Mouse (Mus musculus): ENCODE data around the gene Aldh4a1.

The Aldh4a1 gene

DNA sequence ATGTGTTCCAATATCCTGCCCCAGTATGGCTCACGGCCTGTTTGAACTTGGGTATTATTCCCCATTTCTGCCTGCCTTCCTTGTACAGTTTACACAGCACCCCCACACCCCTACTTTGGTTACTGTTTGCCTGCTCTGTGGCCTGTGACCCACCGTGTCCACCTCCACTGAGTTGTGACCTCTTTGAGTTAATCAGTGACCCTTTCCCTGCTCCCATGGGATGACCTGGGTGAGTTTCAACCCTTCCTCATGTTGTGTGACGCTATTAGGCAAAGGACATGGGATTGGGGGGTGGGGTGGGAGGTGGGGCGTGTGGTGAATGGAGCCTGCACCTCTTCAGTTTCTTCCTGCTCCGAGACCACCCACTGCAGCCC is 1.4 kb downstream of the Aldh4a1 start:
- no peak for DNase-seq

DNA sequence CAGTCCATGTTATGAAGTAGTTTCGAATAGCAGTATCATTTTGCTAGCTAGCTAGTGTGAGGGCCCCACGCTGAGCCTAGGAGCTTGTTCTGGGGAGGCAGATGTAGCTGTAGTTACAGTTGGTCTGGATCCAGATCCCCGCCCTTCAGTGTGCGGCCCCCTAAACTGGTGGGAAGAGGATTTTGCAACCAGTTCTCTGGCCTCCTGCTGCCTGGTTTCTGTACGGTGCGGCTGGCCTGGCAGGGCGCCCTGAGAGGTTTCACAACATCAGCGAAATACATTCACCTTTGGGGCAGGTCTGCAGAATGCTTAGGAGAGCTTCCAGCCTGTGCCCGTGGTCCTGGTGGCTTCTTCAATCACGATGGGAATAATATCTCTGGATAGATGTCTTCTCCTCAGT is 2.0 kb downstream of the Aldh4a1 start:
- no peak for DNase-seq

DNA sequence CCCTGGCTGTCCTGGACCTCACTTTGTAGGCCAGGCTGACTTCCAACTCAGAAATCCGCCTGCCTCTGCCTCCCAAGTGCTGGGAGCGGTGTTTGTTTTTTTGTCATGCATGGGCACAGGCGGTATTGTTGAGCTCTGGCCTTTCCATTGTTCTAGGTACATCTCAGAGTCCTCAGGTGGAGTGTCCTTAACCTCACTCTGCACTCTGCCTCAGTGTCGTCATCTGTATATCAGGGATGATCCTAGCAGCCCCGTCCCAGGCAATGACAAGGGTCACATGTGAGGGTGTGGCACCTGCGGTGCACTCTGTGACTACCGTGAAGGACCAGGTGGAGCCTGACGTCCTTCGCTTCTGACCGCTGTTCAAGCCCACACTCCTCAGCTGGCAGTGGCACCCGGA is 4.7 kb downstream of the Aldh4a1 start:
- DNase-seq, result no peak

DNA sequence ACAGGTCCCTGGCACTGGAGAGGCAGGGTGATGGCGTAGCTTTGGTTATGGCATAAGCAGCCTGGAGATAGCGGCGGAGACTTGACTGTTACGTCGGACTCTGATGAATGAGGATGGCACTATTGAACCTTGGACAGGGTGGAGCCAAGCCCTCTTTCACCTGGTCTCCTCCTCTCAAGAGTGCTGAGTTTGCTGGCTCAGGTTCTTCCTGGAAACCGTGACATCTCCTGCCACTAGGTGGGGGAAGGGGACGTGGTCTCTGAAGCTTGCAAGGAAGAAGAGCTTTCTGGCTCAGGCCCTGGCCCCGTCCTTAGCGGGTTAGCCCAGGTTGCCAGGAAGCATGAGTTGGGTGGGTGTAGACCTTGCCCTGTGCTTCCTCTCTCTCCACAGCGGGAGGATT is 7.5 kb downstream of the Aldh4a1 start:
- no peak for DNase-seq

DNA sequence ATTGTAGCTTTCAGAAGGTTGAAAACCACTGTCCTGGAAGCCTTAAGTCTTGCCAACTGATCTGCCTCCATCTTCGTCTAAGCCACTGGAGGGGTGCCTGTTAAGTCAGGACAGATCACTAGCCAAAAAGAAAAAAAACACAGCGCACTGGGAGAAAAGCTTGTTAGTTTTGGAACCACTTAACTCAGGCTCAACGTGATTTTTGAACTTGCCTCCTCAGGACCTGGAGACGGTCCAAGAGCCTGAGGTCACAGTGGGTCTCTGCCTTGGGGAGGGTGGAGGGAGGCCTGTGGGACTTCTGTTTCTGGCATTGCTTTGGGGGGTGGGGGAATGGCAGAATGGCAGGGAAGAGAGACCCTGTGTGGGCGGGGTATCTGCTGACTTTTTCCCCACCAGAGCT is 8.5 kb downstream of the Aldh4a1 start:
- no peak for DNase-seq

DNA sequence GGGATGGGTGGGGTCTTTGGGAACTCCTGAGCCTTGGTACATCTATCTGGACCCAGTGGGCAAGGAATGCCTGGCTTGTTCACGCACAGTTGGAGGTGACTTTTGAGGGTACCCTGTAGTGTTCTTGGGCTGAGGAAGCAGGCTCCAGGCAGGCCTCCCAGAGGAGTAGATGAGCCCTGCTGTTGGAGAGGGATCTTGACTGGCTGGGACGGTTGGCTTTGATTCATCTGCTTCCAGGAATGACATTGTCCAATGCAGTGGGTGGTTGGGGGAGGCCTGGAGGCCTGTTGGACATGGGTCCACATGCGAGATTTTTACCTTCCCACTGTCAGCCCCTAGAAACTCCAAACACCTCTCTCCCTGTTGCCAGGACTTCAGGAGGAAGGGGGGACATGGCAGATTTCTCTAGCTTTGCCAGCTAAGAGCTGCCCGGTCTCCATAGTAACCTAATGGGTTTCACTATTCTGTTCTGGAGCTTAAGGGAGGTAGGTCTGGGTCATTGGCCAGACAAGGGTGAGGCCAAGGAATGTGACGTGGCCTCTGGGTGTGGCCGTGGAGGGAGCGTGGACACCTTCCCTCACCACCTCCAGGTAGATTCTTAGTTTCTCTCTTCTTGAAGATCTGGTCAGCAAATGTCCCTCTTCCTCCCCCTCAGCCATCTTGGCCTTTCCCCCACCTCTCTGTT is 9.0 kb downstream of the Aldh4a1 start:
- no peak for DNase-seq

DNA sequence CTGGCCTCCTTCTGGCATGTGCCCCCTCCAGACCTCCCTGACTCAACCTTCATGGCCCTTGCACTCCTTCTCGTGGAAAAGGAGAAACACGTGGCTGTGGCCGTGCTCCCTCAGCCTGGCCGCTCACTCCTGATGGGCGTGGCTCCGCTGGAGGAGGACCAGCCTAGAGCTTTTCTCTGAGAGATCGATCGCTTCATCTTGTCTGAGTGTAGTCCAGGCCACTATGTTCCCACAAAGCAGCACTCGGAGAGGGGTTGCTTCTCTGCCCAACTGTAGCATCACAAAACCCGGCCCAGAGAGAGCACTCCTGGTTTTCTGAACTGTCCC is 9.6 kb downstream of the Aldh4a1 start:
- DNase-seq, result no peak

DNA sequence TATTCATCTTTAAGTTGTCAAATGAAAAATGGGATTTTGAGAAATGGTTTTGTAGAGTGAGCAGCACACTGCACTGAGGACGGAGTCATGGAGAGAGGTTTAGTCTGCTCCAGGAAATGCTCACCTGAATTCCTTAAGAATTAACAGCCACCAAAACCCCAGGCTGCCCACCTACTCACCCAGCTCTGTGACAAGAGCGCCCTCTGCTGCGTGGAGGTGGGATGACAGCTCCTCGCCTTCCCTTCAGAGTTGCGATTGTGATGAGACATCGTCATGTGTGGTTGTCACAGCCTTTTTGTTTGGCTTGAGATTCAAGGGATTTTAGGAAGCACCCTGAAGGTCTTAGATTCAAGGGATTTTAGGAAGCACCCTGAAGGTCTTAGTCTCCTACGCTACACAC is 13.7 kb downstream of the Aldh4a1 start:
- peak; percentile 89 to 95 for DNase-seq

GRCm38 (mm10) chr4:139637847-139638246 is 15.2 kb downstream of the Aldh4a1 start:
- DNase-seq, result no peak

DNA sequence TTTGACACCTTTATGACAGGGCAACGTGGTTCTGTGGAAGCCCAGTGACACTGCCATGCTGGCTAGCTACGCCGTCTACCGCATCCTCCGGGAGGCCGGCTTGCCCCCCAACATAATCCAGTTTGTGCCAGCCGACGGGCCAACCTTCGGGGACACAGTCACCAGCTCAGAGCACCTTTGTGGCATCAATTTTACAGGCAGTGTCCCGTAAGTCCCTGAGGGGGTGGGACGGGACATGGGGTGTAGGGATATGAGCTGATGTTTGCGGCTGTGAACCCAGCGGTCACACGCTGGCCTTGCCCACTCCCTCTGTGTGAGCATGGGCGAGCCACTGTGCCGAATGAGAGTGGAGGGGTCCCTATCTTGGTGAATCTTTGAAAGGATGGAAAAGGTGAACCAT is 15.7 kb downstream of the Aldh4a1 start:
- no peak for DNase-seq

- DNase-seq, result no peak
Measured at GRCm38 (mm10) chr4:139639801-139640200, 17.1 kb downstream of the Aldh4a1 start.

- no peak for DNase-seq
Measured at GRCm38 (mm10) chr4:139640333-139640732, 17.7 kb downstream of the Aldh4a1 start.

DNA sequence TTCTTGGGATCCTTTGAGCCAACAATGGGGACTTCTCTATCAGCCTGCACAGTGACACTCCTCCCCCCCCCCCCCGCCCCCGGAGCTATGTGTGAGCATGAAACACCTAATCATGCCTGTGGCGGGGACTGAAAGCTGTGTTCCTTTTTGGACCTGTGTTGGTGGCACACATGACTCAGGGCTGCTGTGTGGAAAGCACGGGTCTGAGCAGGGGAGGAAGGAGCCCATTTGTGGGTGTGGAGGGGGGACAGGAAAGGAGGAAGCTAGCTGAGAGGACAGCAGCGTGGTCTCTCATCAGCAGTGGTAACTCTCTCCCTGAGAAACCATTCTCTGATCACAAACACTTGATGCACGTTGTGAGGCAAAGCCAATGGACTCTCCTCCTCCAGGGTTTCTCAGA is 18.1 kb downstream of the Aldh4a1 start:
- DNase-seq, result no peak

DNA sequence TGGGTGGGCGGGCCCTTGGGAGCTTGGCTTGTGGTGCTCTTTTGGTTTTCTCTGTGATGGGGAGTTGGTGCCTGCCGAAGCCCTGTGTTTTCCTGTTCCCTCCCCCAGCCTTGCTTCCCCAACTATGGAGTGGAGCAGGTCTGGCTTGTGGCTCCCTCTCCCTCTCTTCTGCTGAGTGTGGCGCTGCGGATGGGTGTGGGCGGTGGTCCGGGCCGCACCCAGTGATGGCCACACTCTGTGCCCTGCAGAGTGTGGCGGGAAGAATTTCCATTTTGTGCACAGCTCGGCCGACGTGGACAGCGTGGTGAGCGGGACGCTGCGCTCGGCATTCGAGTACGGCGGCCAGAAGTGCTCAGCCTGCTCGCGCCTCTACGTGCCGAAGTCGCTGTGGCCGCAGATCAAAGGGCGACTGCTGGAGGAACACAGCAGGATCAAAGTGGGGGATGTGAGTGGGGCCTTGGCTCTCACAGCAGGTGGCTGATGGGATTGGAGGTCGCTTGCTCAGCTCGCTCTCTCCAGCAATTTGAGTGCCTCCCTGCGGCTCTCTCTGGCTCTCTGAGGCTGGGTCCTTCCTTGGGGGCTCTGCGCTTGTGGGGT is 19.3 kb downstream of the Aldh4a1 start:
- DNase-seq, result no peak

GRCm38 (mm10) chr4:139643972-139644371 is 21.3 kb downstream of the Aldh4a1 start:
- DNase-seq, result peak; percentile 91 to 94

DNA sequence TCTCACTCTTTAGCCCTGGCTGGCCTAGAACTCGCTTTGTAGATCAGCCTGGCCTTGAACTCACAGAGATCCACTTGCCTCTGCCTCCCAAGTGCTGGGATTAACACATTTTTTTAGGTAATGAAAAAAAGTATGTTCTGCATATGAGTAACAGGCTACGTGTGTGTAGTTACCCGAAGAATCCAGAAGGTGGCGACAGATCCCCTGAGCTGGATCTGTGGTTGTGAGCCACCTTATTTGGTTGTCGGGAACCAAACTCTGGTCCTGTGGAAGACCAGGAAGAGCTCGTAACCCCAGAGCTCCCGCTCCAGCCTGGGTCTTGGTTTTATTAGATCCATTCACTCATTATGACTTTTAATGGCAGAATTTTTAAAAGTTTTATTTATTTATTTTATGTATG is 24.2 kb downstream of the Aldh4a1 start:
- DNase-seq, result no peak

DNA sequence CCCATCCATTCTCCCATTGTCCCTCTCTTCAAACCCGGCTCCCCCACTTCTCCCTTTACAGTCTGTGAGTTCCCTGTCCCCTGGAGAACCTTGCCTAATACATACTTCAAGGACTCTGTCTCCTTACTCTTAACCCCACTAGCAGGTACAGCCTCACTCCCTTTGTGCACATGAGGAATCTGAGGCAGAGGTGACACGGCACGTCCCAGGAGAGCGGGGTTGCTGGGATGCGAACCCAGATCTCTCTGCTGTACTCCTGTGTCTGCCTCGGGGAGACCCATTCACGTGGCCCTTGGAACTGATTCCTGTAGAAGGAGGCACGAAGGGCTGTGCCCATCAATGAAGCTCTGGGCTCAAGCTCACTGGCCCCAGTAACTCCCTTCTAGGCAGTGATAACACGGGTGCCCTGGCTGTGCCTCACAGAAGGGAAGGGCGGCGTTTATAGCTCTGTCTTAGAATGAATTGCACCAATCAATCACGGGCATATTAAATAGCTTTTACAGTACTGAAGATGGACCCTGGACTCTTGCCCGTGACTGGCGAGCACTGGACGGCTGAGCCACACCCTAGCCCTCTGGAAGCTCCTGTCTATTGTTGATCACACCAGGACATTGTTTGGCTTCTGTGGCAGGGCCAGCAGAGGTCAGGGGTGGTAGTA is 27.5 kb downstream of the Aldh4a1 start:
- DNase-seq, result no peak

- no peak for DNase-seq
Measured at GRCm38 (mm10) chr4:139650907-139651306, 28.2 kb downstream of the Aldh4a1 start.

- no peak for DNase-seq
Measured at GRCm38 (mm10) chr4:139653238-139653637, 30.6 kb downstream of the Aldh4a1 start, which contains the start of gene Tas1r2. Gene Tas1r2, plus strand, starts transcription at chr4:139653538.

- DNase-seq, result peak; percentile 60 to 80
Measured at GRCm38 (mm10) chr4:139661897-139662296, 39.2 kb downstream of the Aldh4a1 start.

DNA sequence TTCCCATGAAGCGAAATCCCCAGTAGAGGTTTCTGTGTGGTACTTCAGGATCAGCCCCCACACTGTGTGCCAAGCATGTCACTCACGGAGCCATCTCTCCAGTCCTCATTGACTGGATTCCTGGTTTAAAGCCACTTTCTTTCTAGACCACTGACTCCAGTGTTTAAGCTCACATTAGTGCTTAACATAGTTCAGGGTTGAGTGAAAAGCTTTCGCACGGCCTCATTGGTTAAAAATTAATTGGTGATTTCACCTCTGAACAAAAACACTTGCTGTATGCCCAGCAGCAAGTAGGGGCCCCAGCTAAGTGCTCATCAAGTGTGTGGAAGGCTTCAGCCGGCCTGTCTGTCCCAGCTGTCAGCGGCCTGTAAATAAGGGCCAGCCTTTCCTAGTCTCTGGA is 45.0 kb downstream of the Aldh4a1 start:
- DNase-seq, result no peak

DNA sequence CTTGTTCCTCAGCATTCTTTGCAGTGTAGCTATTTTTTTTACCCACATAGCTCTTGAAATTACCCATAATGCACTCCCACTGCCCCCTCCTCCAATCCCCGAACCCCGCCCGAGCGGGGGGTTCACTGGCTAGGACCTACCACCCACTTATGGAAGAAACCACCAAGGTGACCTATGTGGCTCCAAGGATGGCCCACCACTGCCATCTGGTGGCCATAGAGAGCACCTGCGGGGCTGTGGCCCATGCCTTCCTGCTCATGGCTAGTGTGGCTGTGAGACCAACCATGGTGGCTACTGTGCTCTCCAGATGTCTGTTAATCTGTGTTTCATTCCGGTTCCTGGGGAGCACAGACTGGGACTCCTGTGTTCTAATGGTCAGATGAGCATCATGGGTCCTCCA is 47.2 kb downstream of the Aldh4a1 start:
- peak; percentile 79 to 82 for DNase-seq

DNA sequence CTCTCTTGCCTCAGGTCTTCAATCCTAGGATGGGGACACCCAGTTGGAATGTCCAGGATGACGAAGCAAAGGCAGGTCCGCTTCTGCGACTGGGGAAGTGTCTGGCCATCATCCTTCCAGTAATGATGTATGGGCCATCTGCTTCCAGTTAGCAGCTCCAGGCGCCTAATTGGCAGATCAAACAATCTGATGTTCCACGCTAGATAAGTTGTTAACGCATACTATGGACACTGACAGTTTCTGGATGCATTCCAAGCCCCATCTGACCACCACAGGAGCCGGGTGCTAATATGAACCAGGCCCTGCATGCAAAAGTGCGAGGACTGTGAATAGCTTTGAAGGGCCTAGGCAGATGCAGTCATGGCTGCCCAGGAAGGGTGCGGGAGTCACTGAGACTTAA is 53.0 kb downstream of the Aldh4a1 start:
- no peak for DNase-seq
